Mouse (Mus musculus) hindbrain, embryonic 14.5 days (tissue): Measurements from ENCODE around the gene Slc25a38. TPM values are rescaled to one million over a fixed set of nuclear protein-coding genes. Genes with fewer than 3 reads are reported as not detected.
"Not testable (repeated sequence)": the region's sequence is repeated elsewhere in the genome, so short reads cannot be mapped to it uniquely, and the experiment has no call there.

Experiments
- ATAC-seq: fragments of 200-750 bp; cut with Nextera tagmentation; 2 replicates; pipeline ENCODE4 v1.8.0; 2017; ENCODE audit warnings: moderate number of reproducible peaks, mild to moderate bottlenecking, moderate TSS enrichment, moderate library complexity; ENCODE audit not compliant: low FRiP score
- DNase-seq: peaks from one replicate; pipeline ENCODE4 v3.0.0-alpha.2; 2015; ENCODE audit warnings: low spot score
- H3K27ac ChIP-seq: fragments of 300-500 bp; sonication (generic); 2 replicates; pipeline ENCODE4 v1.5.1; 2014; ENCODE audit warnings: mild to moderate bottlenecking, moderate library complexity
- H3K27me3 ChIP-seq: fragments of 300-500 bp; sonication (generic); 2 replicates; pipeline ENCODE4 v1.6.1; 2014; ENCODE audit warnings: mild to moderate bottlenecking, low read length, mixed read lengths; ENCODE audit not compliant: control insufficient read depth, insufficient read depth
- H3K36me3 ChIP-seq: fragments of 300-500 bp; sonication (generic); replicated peaks from 2 replicates; pipeline ENCODE4 v1.6.1; 2014; ENCODE audit not compliant: control insufficient read depth, insufficient read depth
- H3K4me1 ChIP-seq: fragments of 300-500 bp; sonication (generic); replicated peaks from 2 replicates; pipeline ENCODE4 v1.6.1; 2014; ENCODE audit warnings: antibody characterized with exemption, low read length, mixed read lengths; ENCODE audit not compliant: control insufficient read depth, insufficient read depth
- H3K4me2 ChIP-seq: fragments of 300-500 bp; sonication (generic); replicated peaks from 2 replicates; pipeline ENCODE4 v1.6.1; 2014; ENCODE audit warnings: mild to moderate bottlenecking, moderate library complexity
- H3K4me3 ChIP-seq: fragments of 300-500 bp; sonication (generic); replicated peaks from 2 replicates; pipeline ENCODE4 v1.5.1; 2014; ENCODE audit warnings: mild to moderate bottlenecking, low read length
- H3K9ac ChIP-seq: fragments of 300-500 bp; sonication (generic); 2 replicates; pipeline ENCODE4 v1.6.1; 2014
- H3K9me3 ChIP-seq: fragments of 300-500 bp; sonication (generic); 2 replicates; pipeline ENCODE4 v1.6.1; 2016; ENCODE audit warnings: low read length; ENCODE audit not compliant: control insufficient read depth
- WGBS: fragments of 180-500 bp; shearing (Covaris S2); extraction: QIAGEN DNeasy Blood & Tissue Kit; methylation state at CpG from one replicate; pipeline ENCODE4 v1.1.7; 2014; 5-methylcytosine and 5-hydroxymethylcytosine counted together
- polyA plus RNA-seq: library from polyadenylated mRNA; unstranded; fragments of >200 nt; fragmentation: Nextera tagmentation; extraction: Ambion mirVana; gene quantifications from 2 replicates; pipeline ENCODE4 v1.2.1, GENCODE M21; 2014

Gene Slc25a38
- polyA plus RNA-seq, 1 experiment from 2014 or later: 38.3 TPM

GRCm38 (mm10) chr9:120091696-120092238 lies 18.4 kb upstream of the Slc25a38 start, which contains the start of gene Ccr8:
Gene Ccr8 (plus strand): TSS chr9:120092114.
- Histone ChIP-seq H3K4me2 (no peak within 1 kb of the TSS), H3K27ac (no peak within 1 kb of the TSS), H3K4me1 (no peaks in the 10 kb centered on the region), H3K36me3 (no peaks in the 10 kb centered on the region), H3K9ac (no peak within 1 kb of the TSS), H3K9me3 (no peaks in the 10 kb centered on the region), H3K4me3 (no peak within 1 kb of the TSS), H3K27me3 (no peaks in the 10 kb centered on the region)
- WGBS: 78% methylated on average over 5 of the region's 5 CpGs
- ATAC-seq (no peak), DNase-seq (no peak)

- 91% methylated on average over 13 of the region's 13 CpGs for WGBS
- Histone ChIP-seq H3K4me2 (no peak overlapping the region), H3K9me3 (no peaks in the 10 kb centered on the region), H3K36me3 (no peaks in the 10 kb centered on the region), H3K4me1 (no peaks in the 10 kb centered on the region), H3K4me3 (no peak overlapping the region), H3K27ac (no peak overlapping the region), H3K27me3 (no peaks in the 10 kb centered on the region), H3K9ac (no peak overlapping the region)
- ATAC-seq (no peak), DNase-seq (no peak)
Measured at GRCm38 (mm10) chr9:120093701-120094100, 16.5 kb upstream of the Slc25a38 start.

GRCm38 (mm10) chr9:120095886-120096285 lies 14.3 kb upstream of the Slc25a38 start:
- no peaks in the 10 kb centered on the region for H3K9me3 ChIP-seq
- no peak for DNase-seq
- H3K4me3 ChIP-seq: no peak overlapping the region
- no peak overlapping the region for H3K4me2 ChIP-seq
- no peak overlapping the region for H3K9ac ChIP-seq
- 87% methylated on average over 7 of the region's 7 CpGs for WGBS
- H3K4me1 ChIP-seq: no peaks in the 10 kb centered on the region
- no peaks in the 10 kb centered on the region for H3K36me3 ChIP-seq
- no peak for ATAC-seq
- H3K27ac ChIP-seq: no peak overlapping the region
- no peaks in the 10 kb centered on the region for H3K27me3 ChIP-seq

- H3K27me3 ChIP-seq: no peaks in the 10 kb centered on the region
- no peak overlapping the region for H3K27ac ChIP-seq
- DNase-seq (peak; percentile 85), ATAC-seq (no peak)
- no peak overlapping the region for H3K9ac ChIP-seq
- H3K4me2 ChIP-seq: no peak overlapping the region
- H3K9me3 ChIP-seq: no peaks in the 10 kb centered on the region
- no peak overlapping the region for H3K4me3 ChIP-seq
- H3K36me3 ChIP-seq: no peaks in the 10 kb centered on the region
- no peaks in the 10 kb centered on the region for H3K4me1 ChIP-seq
- 18% methylated on average over 7 of the region's 7 CpGs for WGBS
Measured at GRCm38 (mm10) chr9:120098682-120099081, 11.5 kb upstream of the Slc25a38 start.

GRCm38 (mm10) chr9:120099304-120099703 lies 10.9 kb upstream of the Slc25a38 start:
- no peak overlapping the region for H3K4me2 ChIP-seq
- no peaks in the 10 kb centered on the region for H3K36me3 ChIP-seq
- no peak overlapping the region for H3K9ac ChIP-seq
- H3K27ac ChIP-seq: no peak overlapping the region
- 91% methylated on average over 8 of the region's 8 CpGs for WGBS
- ATAC-seq (no peak), DNase-seq (no peak)
- H3K27me3 ChIP-seq: no peaks in the 10 kb centered on the region
- H3K4me3 ChIP-seq: no peak overlapping the region
- no peaks in the 10 kb centered on the region for H3K4me1 ChIP-seq
- H3K9me3 ChIP-seq: no peaks in the 10 kb centered on the region

GRCm38 (mm10) chr9:120101165-120101564 lies 9.0 kb upstream of the Slc25a38 start:
- H3K9me3 ChIP-seq: no peaks in the 10 kb centered on the region
- ATAC-seq (no peak), DNase-seq (no peak)
- WGBS: 93% methylated on average over 2 of the region's 2 CpGs
- no peak overlapping the region for H3K4me3 ChIP-seq
- no peaks in the 10 kb centered on the region for H3K36me3 ChIP-seq
- H3K4me2 ChIP-seq: no peak overlapping the region
- H3K4me1 ChIP-seq: no peaks in the 10 kb centered on the region
- no peak overlapping the region for H3K27ac ChIP-seq
- H3K9ac ChIP-seq: no peak overlapping the region
- H3K27me3 ChIP-seq: no peaks in the 10 kb centered on the region

- not testable (repeated sequence) for H3K4me1 ChIP-seq, DNase-seq, H3K9me3 ChIP-seq, H3K27ac ChIP-seq, H3K4me2 ChIP-seq, ATAC-seq, H3K36me3 ChIP-seq, H3K9ac ChIP-seq, H3K27me3 ChIP-seq, H3K4me3 ChIP-seq
- 95% methylated on average over 12 of the region's 12 CpGs for WGBS
Measured at GRCm38 (mm10) chr9:120108953-120109352, 1.2 kb upstream of the Slc25a38 start.

GRCm38 (mm10) chr9:120111156-120111945 lies 1.2 kb downstream of the Slc25a38 start:
- peak overlapping the region; percentile 94 for H3K27ac ChIP-seq
- H3K36me3 ChIP-seq: peaks cover 2% of the 10 kb centered on the region; the same call in 1 of the 2 replicates
- peak overlapping the region; percentile 92 for H3K9ac ChIP-seq
- ATAC-seq: no peak
- H3K4me2 ChIP-seq: peak overlapping the region; percentile 70
- DNase-seq: no peak
- no peaks in the 10 kb centered on the region for H3K27me3 ChIP-seq
- H3K4me3 ChIP-seq: peak overlapping the region; percentile 83
- H3K9me3 ChIP-seq: no peaks in the 10 kb centered on the region
- WGBS: 81% methylated on average over 15 of the region's 15 CpGs
- peaks cover 7% of the 10 kb centered on the region; the same call in 1 of the 2 replicates for H3K4me1 ChIP-seq

- Histone ChIP-seq H3K27ac (no peak overlapping the region), H3K4me2 (no peak overlapping the region), H3K4me3 (no peak overlapping the region), H3K9ac (no peak overlapping the region), H3K27me3 (no peaks in the 10 kb centered on the region), H3K9me3 (no peaks in the 10 kb centered on the region), H3K36me3 (peaks cover 12% of the 10 kb centered on the region), H3K4me1 (peaks cover 7% of the 10 kb centered on the region; the same call in 1 of the 2 replicates)
- ATAC-seq (no peak), DNase-seq (no peak)
- WGBS: 92% methylated on average over 6 of the region's 6 CpGs
Measured at GRCm38 (mm10) chr9:120112472-120112871, 2.3 kb downstream of the Slc25a38 start.
